Mouse (Mus musculus): Measurements from ENCODE around the gene Mprip. TPM values are rescaled to one million over a fixed set of nuclear protein-coding genes. Genes with fewer than 3 reads are reported as not detected.

Mprip gene
- total and polyA plus RNA-seq, 2 experiments from 2014 or later, result 35.9 to 135 TPM

DNA sequence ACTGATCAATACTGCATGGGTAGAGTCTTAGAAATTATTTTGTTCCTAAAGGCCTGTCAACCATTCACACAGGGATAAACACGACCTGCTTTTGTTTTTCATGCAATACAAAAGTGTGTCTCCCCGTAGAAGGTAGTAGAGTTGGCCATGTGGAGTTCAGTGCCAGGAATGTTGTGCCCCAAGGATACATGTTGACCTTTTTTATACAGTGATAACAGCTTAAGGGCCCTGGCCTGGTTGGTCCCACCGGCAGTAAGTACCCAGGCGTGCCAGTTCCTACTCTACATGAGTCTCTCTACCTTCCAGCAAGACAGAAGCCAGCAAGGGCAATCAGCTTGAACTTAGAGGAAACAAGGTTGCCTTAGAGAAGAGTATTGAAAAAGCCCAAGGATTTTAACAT lies 111.8 kb downstream of the Mprip start:
- DNase-seq (ENCODE audit: low spot score), result peak; percentile 60
- ATAC-seq (ENCODE audit: insufficient read depth, low read depth), result peak; percentile 80

GRCm38 (mm10) chr11:59774522-59774921 lies 113.4 kb downstream of the Mprip start:
- 61% methylated on average over 4 of the region's 4 CpGs for WGBS

More for the DNA sequence above, 111.8 kb downstream of the Mprip start:
- H3K4me1 ChIP-seq (ENCODE audit: control insufficient read depth, insufficient read depth), result peaks cover 11% of the 10 kb centered on the region
- no peak overlapping the region for H3K4me3 ChIP-seq (ENCODE audit: low read depth, low read length)
- peak overlapping the region; percentile 49 for H3K27ac ChIP-seq (ENCODE audit: low read depth)
- WGBS, result 50% methylated on average over 4 of the region's 4 CpGs
- H3K27me3 ChIP-seq (ENCODE audit: control insufficient read depth, insufficient read depth, low read length), result no peaks in the 10 kb centered on the region
- H3K9me3 ChIP-seq (replicated peaks; ENCODE audit: control insufficient read depth, low read length), result no peaks in the 10 kb centered on the region
- no peak overlapping the region for H3K4me2 ChIP-seq (ENCODE audit: low read depth, low read length)
- H3K9ac ChIP-seq (replicated peaks; ENCODE audit: low read depth, low read length), result no peak overlapping the region
- peaks cover 95% of the 10 kb centered on the region for H3K36me3 ChIP-seq (replicated peaks; ENCODE audit: control insufficient read depth, insufficient read depth, low read length)
- no peak for TF ChIP-seq CTCF (IDR thresholded peaks at IDR 0.05; ENCODE audit: low read depth)
- no peak for TF ChIP-seq EP300 (IDR thresholded peaks at IDR 0.05; ENCODE audit: low read depth)

DNA sequence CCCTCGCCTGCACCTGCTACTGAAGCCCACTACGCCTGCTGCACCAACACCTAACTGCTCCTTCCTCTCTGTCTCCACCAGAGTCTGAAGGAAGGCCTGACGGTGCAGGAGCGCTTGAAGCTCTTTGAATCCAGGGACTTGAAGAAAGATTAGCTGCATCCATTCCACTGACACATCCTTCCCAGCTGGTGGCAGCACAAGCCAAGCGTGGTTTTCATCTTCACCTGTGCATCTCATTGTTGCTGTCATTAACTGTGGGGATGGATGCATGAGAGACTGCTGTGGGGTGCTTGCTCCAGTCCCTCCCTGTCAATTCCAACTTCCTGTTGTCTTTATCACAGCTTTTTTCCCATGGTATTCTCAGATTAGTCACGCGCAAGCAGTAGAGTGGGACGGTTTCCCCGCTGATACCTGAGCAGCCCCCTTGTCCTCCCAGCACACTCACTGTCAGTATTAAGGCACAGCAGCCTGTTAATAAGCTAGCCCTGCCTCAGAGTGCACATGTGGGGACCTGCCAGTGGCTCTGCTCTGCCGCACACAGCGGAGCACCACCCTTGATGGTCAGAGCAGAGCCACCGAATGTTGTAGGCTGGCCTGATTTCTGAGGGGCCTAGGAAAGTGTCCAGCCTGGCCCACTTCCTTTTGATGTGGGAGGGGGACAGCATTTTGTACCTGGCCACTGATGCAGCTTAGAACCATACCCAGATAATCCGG lies 114.5 kb downstream of the Mprip start:
- Histone ChIP-seq H3K27me3 (ENCODE audit: control insufficient read depth, insufficient read depth, low read length) (no peaks in the 10 kb centered on the region), H3K36me3 (replicated peaks; ENCODE audit: control insufficient read depth, insufficient read depth, low read length) (peaks cover 68% of the 10 kb centered on the region), H3K4me2 (ENCODE audit: low read depth, low read length) (no peak overlapping the region), H3K4me1 (ENCODE audit: control insufficient read depth, insufficient read depth) (peaks cover 16% of the 10 kb centered on the region), H3K9ac (replicated peaks; ENCODE audit: low read depth, low read length) (no peak overlapping the region), H3K4me3 (ENCODE audit: low read depth, low read length) (no peak overlapping the region), H3K27ac (ENCODE audit: low read depth) (no peak overlapping the region), H3K9me3 (replicated peaks; ENCODE audit: control insufficient read depth, low read length) (no peaks in the 10 kb centered on the region)
- 88% methylated on average over 13 of the region's 13 CpGs for WGBS
- ATAC-seq (ENCODE audit: insufficient read depth, low read depth) (no peak), DNase-seq (ENCODE audit: low spot score) (no peak)
- TF ChIP-seq EP300 (IDR thresholded peaks at IDR 0.05; ENCODE audit: low read depth) (no peak), CTCF (IDR thresholded peaks at IDR 0.05; ENCODE audit: low read depth) (peak; percentile 13; the same call in 1 of the 2 replicates)

More at GRCm38 (mm10) chr11:59774522-59774921, 113.4 kb downstream of the Mprip start:
- Histone ChIP-seq H3K4me3 (ENCODE audit: low read depth, low read length) (no peak overlapping the region), H3K4me1 (ENCODE audit: control insufficient read depth, insufficient read depth) (peaks cover 11% of the 10 kb centered on the region), H3K4me2 (ENCODE audit: low read depth, low read length) (no peak overlapping the region), H3K27me3 (ENCODE audit: control insufficient read depth, insufficient read depth, low read length) (no peaks in the 10 kb centered on the region), H3K36me3 (replicated peaks; ENCODE audit: control insufficient read depth, insufficient read depth, low read length) (peaks cover 79% of the 10 kb centered on the region), H3K27ac (ENCODE audit: low read depth) (no peak overlapping the region), H3K9me3 (replicated peaks; ENCODE audit: control insufficient read depth, low read length) (no peaks in the 10 kb centered on the region), H3K9ac (replicated peaks; ENCODE audit: low read depth, low read length) (no peak overlapping the region)
- DNase-seq (ENCODE audit: low spot score) (no peak), ATAC-seq (ENCODE audit: insufficient read depth, low read depth) (no peak)
- TF ChIP-seq EP300 (IDR thresholded peaks at IDR 0.05; ENCODE audit: low read depth), result no peak
- TF ChIP-seq CTCF (IDR thresholded peaks at IDR 0.05; ENCODE audit: low read depth), result no peak

- H3K27ac ChIP-seq (ENCODE audit: low read depth), result no peak overlapping the region
- no peak overlapping the region for H3K4me3 ChIP-seq (ENCODE audit: low read depth, low read length)
- H3K36me3 ChIP-seq (replicated peaks; ENCODE audit: control insufficient read depth, insufficient read depth, low read length), result peaks cover 52% of the 10 kb centered on the region
- DNase-seq (ENCODE audit: low spot score), result no peak
- H3K4me1 ChIP-seq (ENCODE audit: control insufficient read depth, insufficient read depth), result peaks cover 18% of the 10 kb centered on the region
- H3K4me2 ChIP-seq (ENCODE audit: low read depth, low read length), result no peak overlapping the region
- H3K9me3 ChIP-seq (replicated peaks; ENCODE audit: control insufficient read depth, low read length), result no peaks in the 10 kb centered on the region
- no peaks in the 10 kb centered on the region for H3K27me3 ChIP-seq (ENCODE audit: control insufficient read depth, insufficient read depth, low read length)
- no peak overlapping the region for H3K9ac ChIP-seq (replicated peaks; ENCODE audit: low read depth, low read length)
- ATAC-seq (ENCODE audit: insufficient read depth, low read depth), result no peak
- TF ChIP-seq EP300 (IDR thresholded peaks at IDR 0.05; ENCODE audit: low read depth), result no peak
- no peak for TF ChIP-seq CTCF (IDR thresholded peaks at IDR 0.05; ENCODE audit: low read depth)
- WGBS, result 70% methylated on average over 5 of the region's 5 CpGs
Observed at GRCm38 (mm10) chr11:59777259-59777658, 116.2 kb downstream of the Mprip start.

GRCm38 (mm10) chr11:59778181-59778873 lies 117.2 kb downstream of the Mprip start:
- Histone ChIP-seq H3K4me3 (ENCODE audit: low read depth, low read length) (no peak overlapping the region), H3K9ac (replicated peaks; ENCODE audit: low read depth, low read length) (no peak overlapping the region), H3K27me3 (ENCODE audit: control insufficient read depth, insufficient read depth, low read length) (no peaks in the 10 kb centered on the region), H3K27ac (ENCODE audit: low read depth) (no peak overlapping the region), H3K36me3 (replicated peaks; ENCODE audit: control insufficient read depth, insufficient read depth, low read length) (peaks cover 42% of the 10 kb centered on the region), H3K9me3 (replicated peaks; ENCODE audit: control insufficient read depth, low read length) (no peaks in the 10 kb centered on the region), H3K4me1 (ENCODE audit: control insufficient read depth, insufficient read depth) (peaks cover 10% of the 10 kb centered on the region), H3K4me2 (ENCODE audit: low read depth, low read length) (no peak overlapping the region)
- TF ChIP-seq CTCF (IDR thresholded peaks at IDR 0.05; ENCODE audit: low read depth) (peak; percentile 95), EP300 (IDR thresholded peaks at IDR 0.05; ENCODE audit: low read depth) (no peak)
- WGBS, result 59% methylated on average over 9 of the region's 9 CpGs
- DNase-seq (ENCODE audit: low spot score) (peak; percentile 73), ATAC-seq (ENCODE audit: insufficient read depth, low read depth) (peak; percentile 73)
